Mouse (Mus musculus) kidney, postnatal 36 days (tissue): ENCODE measurements at regions not wholly inside any gene's neighbourhood (a gene's known extent, or its start where the extent isn't known, plus 50 kb on each side); places are given as distances from the start of the nearest gene placed in this dataset.

ENCODE experiments used
- DNase-seq, 2 experiments: peaks; one replicate each; pipeline ENCODE4 v3.0.0; 2021 to 2022; ENCODE audit warnings: mixed read lengths in 2 of 2

DNA sequence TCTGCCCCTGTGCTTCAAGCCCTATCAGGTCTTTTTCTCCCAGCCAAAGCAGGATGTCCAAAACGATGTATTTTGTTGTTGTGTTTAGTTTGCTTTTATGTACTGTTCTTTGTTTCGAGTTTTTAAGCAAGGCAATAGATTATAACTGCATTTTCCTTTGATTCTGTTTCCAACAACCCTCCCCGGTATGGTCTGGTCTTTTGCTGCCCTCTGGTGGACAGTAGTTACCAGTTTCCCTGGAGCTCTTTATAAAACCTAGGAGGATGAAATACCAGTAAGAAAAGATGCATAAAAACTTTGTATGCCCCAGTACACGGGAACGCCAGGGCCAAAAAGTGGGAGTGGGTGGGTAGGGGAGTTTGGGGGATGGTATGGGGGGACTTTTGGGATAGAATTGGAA, 73.9 kb upstream of the Itm2a start:
- peak; percentile 19 to 54 for DNase-seq

DNA sequence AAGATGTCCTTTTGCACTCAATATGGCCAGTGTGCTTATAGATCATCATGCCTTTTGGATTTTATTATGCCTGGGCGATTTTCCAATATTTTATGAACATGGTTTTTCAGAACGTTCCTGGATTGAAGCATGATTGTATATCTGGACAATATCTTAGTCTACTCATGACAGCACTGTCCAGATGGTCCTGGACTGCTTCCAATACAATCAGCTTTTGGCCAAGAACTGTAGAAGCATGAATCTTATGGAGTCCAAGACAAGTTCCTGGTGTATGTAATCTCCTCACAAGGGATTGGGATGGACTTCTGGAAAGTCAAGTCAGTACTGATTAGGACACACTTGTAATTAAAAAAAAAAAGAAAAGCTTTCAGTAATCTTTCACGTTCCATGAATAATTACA, 66.1 kb upstream of the Itm2a start:
- DNase-seq = no peak
